Mouse (Mus musculus) cerebellum, postnatal 25 days (tissue): ENCODE measurements around the gene Hcrtr1.

Source experiments
- DNase-seq, 2 experiments: peaks; one replicate each; pipeline ENCODE4 v3.0.0; 2021; ENCODE audit warnings: mixed read lengths in 2 of 2

Hcrtr1 gene

GRCm38 (mm10) chr4:130120752-130121151 is 18.4 kb downstream of the Hcrtr1 start:
- no peak for DNase-seq

- DNase-seq: no peak
These were observed 26.4 kb downstream of the Hcrtr1 start for GRCm38 (mm10) chr4:130112732-130113131.

- DNase-seq: no peak
These were observed 26.9 kb downstream of the Hcrtr1 start for GRCm38 (mm10) chr4:130112299-130112698.

GRCm38 (mm10) chr4:130110091-130110490 is 29.1 kb downstream of the Hcrtr1 start:
- DNase-seq: no peak

- DNase-seq: no peak
These were observed 29.5 kb downstream of the Hcrtr1 start for GRCm38 (mm10) chr4:130109666-130110065.

- no peak for DNase-seq
These were observed 30.2 kb downstream of the Hcrtr1 start for GRCm38 (mm10) chr4:130108929-130109328.

GRCm38 (mm10) chr4:130107444-130108131 is 31.6 kb downstream of the Hcrtr1 start:
- peak; percentile 100 for DNase-seq

- DNase-seq: no peak
These were observed 32.1 kb downstream of the Hcrtr1 start for GRCm38 (mm10) chr4:130107065-130107443.

GRCm38 (mm10) chr4:130104584-130104983 is 34.6 kb downstream of the Hcrtr1 start:
- DNase-seq: no peak

GRCm38 (mm10) chr4:130103632-130104031 is 35.5 kb downstream of the Hcrtr1 start:
- no peak for DNase-seq

- no peak for DNase-seq
These were observed 37.0 kb downstream of the Hcrtr1 start, which contains the start of gene Pef1 for GRCm38 (mm10) chr4:130102111-130102651. Gene Pef1, plus strand, starts transcription at chr4:130102558.

GRCm38 (mm10) chr4:130101183-130101582 is 38.0 kb downstream of the Hcrtr1 start:
- DNase-seq: peak; percentile 51 to 62

- DNase-seq: no peak
These were observed 44.0 kb downstream of the Hcrtr1 start for GRCm38 (mm10) chr4:130095137-130095536.

GRCm38 (mm10) chr4:130087293-130087692 is 51.9 kb downstream of the Hcrtr1 start:
- peak; percentile 98 to 99 for DNase-seq

GRCm38 (mm10) chr4:130085246-130085820 is 53.8 kb downstream of the Hcrtr1 start:
- DNase-seq: peak; percentile 64 to 65

- peak; percentile 60 to 69 for DNase-seq
These were observed 54.7 kb downstream of the Hcrtr1 start for GRCm38 (mm10) chr4:130084331-130084945.

GRCm38 (mm10) chr4:130082211-130082610 is 56.9 kb downstream of the Hcrtr1 start:
- DNase-seq: peak in 1 of 2 experiments; percentile 62

- DNase-seq: peak; percentile 88 to 92
These were observed 57.6 kb downstream of the Hcrtr1 start for GRCm38 (mm10) chr4:130081345-130082190.
